Mouse (Mus musculus): ENCODE measurements around the gene Cpne2. TPM values are rescaled to one million over a fixed set of nuclear protein-coding genes. Genes with fewer than 3 reads are reported as not detected.

The Cpne2 gene
- polyA plus RNA-seq, 1 experiment from 2014 or later: 13.6 TPM

DNA sequence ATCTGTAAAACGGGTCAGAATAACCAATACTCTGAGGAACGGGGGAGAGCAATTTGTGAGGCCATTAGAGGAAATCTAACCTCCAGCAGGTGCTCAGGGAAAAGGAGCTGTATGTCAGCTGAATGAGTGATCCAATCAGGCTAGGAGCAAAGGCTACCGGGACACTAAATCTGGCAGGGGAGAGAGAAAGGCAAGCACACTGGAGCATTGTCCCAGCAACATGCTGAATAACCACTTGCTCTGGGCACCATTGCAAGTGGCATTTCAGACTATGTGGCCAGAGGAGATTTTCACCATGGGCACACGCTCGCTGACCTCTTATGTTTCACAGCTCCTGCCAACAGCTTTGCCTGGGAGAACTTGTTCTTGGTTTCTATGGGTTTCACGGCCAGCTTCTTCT lies 49.8 kb downstream of the Cpne2 start:
- H3K9me3 ChIP-seq (ENCODE audit: control insufficient read depth, low read length): no peaks in the 10 kb centered on the region
- peaks cover 92% of the 10 kb centered on the region for H3K36me3 ChIP-seq (ENCODE audit: control insufficient read depth, insufficient read depth, low read length)
- no peak overlapping the region for H3K27ac ChIP-seq (ENCODE audit: low read depth, low read length)
- no peak overlapping the region for H3K4me3 ChIP-seq (ENCODE audit: low read length)
- H3K27me3 ChIP-seq (ENCODE audit: control insufficient read depth, insufficient read depth, low read length): no peaks in the 10 kb centered on the region
- no peak for ATAC-seq (ENCODE audit: low FRiP score, low TSS enrichment)
- WGBS: 92% methylated on average over 6 of the region's 6 CpGs
- H3K4me2 ChIP-seq (replicated peaks; ENCODE audit: low read depth, low read length): no peak overlapping the region
- H3K9ac ChIP-seq (ENCODE audit: low read depth, low read length): no peak overlapping the region
- no peaks in the 10 kb centered on the region for H3K4me1 ChIP-seq (ENCODE audit: control insufficient read depth, insufficient read depth, low read length)

DNA sequence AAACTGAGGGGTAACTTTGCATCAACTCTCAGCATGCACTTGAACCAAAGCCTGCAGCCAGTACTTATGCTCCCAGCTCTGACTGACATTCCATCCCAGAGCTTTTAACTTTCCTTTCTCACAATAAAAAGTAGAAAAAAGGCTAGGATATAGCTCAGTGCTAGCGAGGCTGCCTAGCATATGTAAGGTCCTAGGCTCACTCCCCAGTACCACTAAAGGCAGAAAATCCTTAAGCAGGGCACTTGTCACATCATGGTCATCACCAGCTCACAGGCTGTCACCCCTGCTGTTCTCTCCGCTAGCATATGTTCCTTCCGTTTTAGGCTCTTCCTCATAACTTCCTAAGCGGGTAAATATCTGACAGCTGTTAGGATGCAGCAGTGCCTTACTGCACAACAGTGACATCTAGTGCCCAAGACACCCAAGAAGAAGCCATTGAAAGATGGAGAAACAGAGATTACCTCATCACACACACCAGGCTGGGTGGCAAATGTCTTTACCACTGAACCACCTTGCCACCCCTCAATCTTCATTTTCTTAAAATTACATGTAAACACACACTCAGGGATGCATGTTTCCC lies 51.5 kb downstream of the Cpne2 start:
- Histone ChIP-seq H3K27ac (ENCODE audit: low read depth, low read length) (no peak overlapping the region), H3K27me3 (ENCODE audit: control insufficient read depth, insufficient read depth, low read length) (no peaks in the 10 kb centered on the region), H3K4me1 (ENCODE audit: control insufficient read depth, insufficient read depth, low read length) (no peaks in the 10 kb centered on the region), H3K36me3 (ENCODE audit: control insufficient read depth, insufficient read depth, low read length) (peaks cover 89% of the 10 kb centered on the region), H3K4me2 (replicated peaks; ENCODE audit: low read depth, low read length) (no peak overlapping the region), H3K9ac (ENCODE audit: low read depth, low read length) (no peak overlapping the region), H3K9me3 (ENCODE audit: control insufficient read depth, low read length) (no peaks in the 10 kb centered on the region), H3K4me3 (ENCODE audit: low read length) (no peak overlapping the region)
- no peak for ATAC-seq (ENCODE audit: low FRiP score, low TSS enrichment)
- 56% methylated on average over 4 of the region's 4 CpGs for WGBS

DNA sequence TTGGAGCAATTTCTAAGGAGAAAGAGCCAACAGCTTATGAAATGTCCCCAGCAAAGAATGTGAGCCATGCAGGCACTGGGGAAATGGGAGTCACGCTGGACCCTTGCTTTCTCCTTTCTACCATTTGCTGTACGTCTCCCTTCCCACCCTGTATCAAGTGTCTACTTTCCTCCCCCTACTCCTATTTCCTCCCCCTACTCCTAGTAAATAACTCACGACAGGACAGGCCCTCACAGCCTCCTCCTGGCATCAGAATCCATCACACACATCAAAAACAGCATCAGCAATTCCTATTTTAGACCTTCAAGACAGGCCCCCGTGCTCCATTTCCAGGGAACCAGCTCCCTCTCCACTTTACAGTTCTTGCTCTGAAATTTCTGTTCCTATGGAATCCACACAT lies 58.9 kb downstream of the Cpne2 start:
- WGBS: 27% methylated on average over 4 of the region's 4 CpGs
- Histone ChIP-seq H3K27ac (ENCODE audit: low read depth, low read length) (peak overlapping the region; percentile 55; the same call in 1 of the 2 replicates), H3K9me3 (ENCODE audit: control insufficient read depth, low read length) (no peaks in the 10 kb centered on the region), H3K4me1 (ENCODE audit: control insufficient read depth, insufficient read depth, low read length) (no peaks in the 10 kb centered on the region), H3K9ac (ENCODE audit: low read depth, low read length) (no peak overlapping the region), H3K36me3 (ENCODE audit: control insufficient read depth, insufficient read depth, low read length) (peaks cover 24% of the 10 kb centered on the region; the same call in 1 of the 2 replicates), H3K4me2 (replicated peaks; ENCODE audit: low read depth, low read length) (no peak overlapping the region), H3K4me3 (ENCODE audit: low read length) (no peak overlapping the region), H3K27me3 (ENCODE audit: control insufficient read depth, insufficient read depth, low read length) (no peaks in the 10 kb centered on the region)
- ATAC-seq (ENCODE audit: low FRiP score, low TSS enrichment): peak; percentile 56; the same call in 1 of the 2 replicates

DNA sequence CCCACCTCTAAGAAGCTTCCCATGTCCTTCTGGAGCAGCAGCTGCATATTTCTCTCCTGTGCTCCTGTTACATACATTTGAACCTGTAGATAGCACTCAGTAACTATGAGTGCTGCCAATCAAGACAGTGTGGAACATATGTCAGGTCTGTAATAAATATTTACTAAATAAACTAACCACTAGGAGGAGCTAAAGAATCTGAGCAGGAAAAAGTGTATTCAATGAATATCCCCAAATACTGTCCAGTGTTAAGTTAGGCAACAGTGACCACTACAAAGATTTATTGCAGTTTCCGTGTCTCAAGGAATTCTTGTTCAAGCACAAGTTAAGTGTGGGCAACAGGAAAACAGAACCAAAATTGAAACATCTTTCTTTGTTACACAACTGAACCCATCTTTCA lies 61.4 kb downstream of the Cpne2 start:
- H3K4me1 ChIP-seq (ENCODE audit: control insufficient read depth, insufficient read depth, low read length): no peaks in the 10 kb centered on the region
- WGBS: 24% methylated on average over 1 of the region's 1 CpGs

DNA sequence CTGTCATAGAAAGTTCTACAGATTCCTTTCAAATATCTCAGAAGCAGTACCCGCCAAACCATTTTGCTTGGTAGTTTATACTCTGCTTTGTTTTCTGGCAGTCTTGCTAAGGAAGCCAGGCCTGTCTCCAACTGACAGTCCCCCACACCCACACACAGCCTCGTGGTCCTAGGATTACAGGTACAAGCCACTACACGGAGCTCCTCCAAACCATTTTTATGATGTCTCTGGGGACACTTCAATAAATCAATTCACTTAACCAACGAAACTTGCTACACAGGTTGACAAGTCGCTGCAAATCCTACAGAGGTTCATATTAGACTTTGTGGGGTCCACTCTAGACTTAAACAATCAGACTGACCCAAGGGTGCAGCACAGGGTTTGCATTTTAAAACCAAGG lies 67.7 kb downstream of the Cpne2 start:
- no peak for ATAC-seq (ENCODE audit: low FRiP score, low TSS enrichment)
- no peak overlapping the region for H3K27ac ChIP-seq (ENCODE audit: low read depth, low read length)

More for the DNA sequence above, 61.4 kb downstream of the Cpne2 start:
- H3K9me3 ChIP-seq (ENCODE audit: control insufficient read depth, low read length): no peaks in the 10 kb centered on the region
- H3K4me3 ChIP-seq (ENCODE audit: low read length): no peak overlapping the region
- no peaks in the 10 kb centered on the region for H3K27me3 ChIP-seq (ENCODE audit: control insufficient read depth, insufficient read depth, low read length)
- H3K27ac ChIP-seq (ENCODE audit: low read depth, low read length): no peak overlapping the region
- H3K4me2 ChIP-seq (replicated peaks; ENCODE audit: low read depth, low read length): no peak overlapping the region
- H3K9ac ChIP-seq (ENCODE audit: low read depth, low read length): no peak overlapping the region
- no peak for ATAC-seq (ENCODE audit: low FRiP score, low TSS enrichment)
- H3K36me3 ChIP-seq (ENCODE audit: control insufficient read depth, insufficient read depth, low read length): no peaks in the 10 kb centered on the region; the same call in 1 of the 2 replicates

DNA sequence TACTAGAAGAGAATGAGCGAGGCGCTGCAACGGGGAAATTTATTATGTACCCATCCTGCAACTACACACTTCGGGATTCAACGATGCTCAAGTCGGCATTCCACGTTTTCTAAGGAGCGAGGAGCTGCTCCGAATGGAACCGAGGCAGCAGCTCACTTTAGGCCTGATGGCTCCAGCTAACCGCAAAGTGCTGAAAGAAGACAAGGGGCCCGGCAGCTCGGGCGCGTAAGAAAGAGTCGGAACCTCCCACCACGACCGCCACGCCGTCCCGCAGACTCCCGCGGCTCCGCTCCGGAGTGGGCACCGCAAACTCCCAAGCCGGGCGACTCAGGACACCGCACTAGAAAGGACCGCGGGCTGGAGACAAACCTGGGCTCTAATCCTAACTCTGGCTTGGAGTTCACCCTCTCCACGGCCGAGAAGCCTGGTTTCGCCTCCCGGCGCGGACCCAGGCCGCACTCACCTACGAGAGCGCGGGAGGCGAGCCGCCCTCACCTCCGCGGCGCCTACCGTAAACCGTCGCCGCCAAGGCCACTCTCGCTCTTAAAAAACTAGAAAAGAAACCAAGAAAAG lies 68.3 kb downstream of the Cpne2 start:
- WGBS: under 1% methylated on average over 51 of the region's 51 CpGs
- peak; percentile 30 for ATAC-seq (ENCODE audit: low FRiP score, low TSS enrichment)
- Histone ChIP-seq H3K4me1 (ENCODE audit: control insufficient read depth, insufficient read depth, low read length) (peaks cover 19% of the 10 kb centered on the region), H3K9ac (ENCODE audit: low read depth, low read length) (peak overlapping the region; percentile 84), H3K27ac (ENCODE audit: low read depth, low read length) (peak overlapping the region; percentile 88), H3K9me3 (ENCODE audit: control insufficient read depth, low read length) (no peaks in the 10 kb centered on the region), H3K36me3 (ENCODE audit: control insufficient read depth, insufficient read depth, low read length) (no peaks in the 10 kb centered on the region), H3K4me3 (ENCODE audit: low read length) (peak overlapping the region; percentile 97), H3K4me2 (replicated peaks; ENCODE audit: low read depth, low read length) (peak overlapping the region; percentile 66), H3K27me3 (ENCODE audit: control insufficient read depth, insufficient read depth, low read length) (no peaks in the 10 kb centered on the region)

More for the DNA sequence above, 67.7 kb downstream of the Cpne2 start:
- WGBS: 12% methylated on average over 5 of the region's 5 CpGs
- Histone ChIP-seq H3K9me3 (ENCODE audit: control insufficient read depth, low read length) (no peaks in the 10 kb centered on the region), H3K4me3 (ENCODE audit: low read length) (peak overlapping the region; percentile 97), H3K36me3 (ENCODE audit: control insufficient read depth, insufficient read depth, low read length) (no peaks in the 10 kb centered on the region), H3K4me1 (ENCODE audit: control insufficient read depth, insufficient read depth, low read length) (peaks cover 19% of the 10 kb centered on the region), H3K9ac (ENCODE audit: low read depth, low read length) (peak overlapping the region; percentile 84), H3K27me3 (ENCODE audit: control insufficient read depth, insufficient read depth, low read length) (no peaks in the 10 kb centered on the region), H3K4me2 (replicated peaks; ENCODE audit: low read depth, low read length) (peak overlapping the region; percentile 66)

DNA sequence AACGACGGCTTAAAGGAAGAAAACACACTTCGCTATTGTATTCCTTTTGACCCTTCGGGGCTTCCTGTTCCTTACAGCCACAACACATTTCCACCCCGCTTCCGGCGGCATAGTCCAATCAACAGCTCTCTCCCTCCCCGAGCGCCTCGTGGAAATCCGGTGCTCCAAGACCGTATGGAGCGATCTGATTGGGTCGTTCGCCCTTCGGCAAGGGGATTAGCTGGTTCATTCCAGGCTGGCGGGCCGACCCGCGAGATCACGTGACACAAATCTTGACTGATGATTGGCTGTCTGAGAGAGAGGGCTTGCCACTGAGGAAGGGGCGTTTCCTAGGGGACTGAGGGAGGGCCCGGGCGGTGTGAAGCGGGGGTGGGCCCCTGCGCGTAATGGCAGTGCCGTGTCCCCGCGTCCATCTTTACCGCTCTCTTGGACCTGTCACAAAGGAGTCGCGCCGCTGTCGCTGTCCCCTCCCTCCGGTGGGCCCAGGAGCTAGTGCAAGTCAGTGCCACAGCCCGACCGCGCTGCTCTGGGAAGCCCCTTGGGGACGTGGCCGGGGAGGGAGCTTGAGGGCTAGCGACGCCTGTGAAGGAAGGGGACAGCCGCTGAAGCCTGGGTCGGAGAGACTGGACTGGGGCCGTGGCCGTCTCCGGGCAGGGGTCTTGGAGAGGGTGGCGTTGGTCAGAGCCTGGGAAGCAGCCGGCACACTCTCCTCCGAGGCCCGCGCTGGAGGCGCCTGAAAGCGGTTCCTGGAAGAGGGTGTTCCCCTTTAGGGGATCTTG lies 69.0 kb downstream of the Cpne2 start, which contains the start of the genes Rspry1 and Fam192a:
Rspry1 (plus strand) TSS at position 331 of the 779 bp plus-strand sequence.
Fam192a (minus strand) TSS at position 391 of the 779 bp plus-strand sequence.
- Histone ChIP-seq H3K27ac (ENCODE audit: low read depth, low read length) (peak within 1 kb of the TSS; percentile 88), H3K4me3 (ENCODE audit: low read length) (peak within 1 kb of the TSS; percentile 97), H3K9ac (ENCODE audit: low read depth, low read length) (peak within 1 kb of the TSS; percentile 95), H3K9me3 (ENCODE audit: control insufficient read depth, low read length) (no peaks in the 10 kb centered on the region), H3K27me3 (ENCODE audit: control insufficient read depth, insufficient read depth, low read length) (no peaks in the 10 kb centered on the region), H3K4me1 (ENCODE audit: control insufficient read depth, insufficient read depth, low read length) (peaks cover 19% of the 10 kb centered on the region), H3K4me2 (replicated peaks; ENCODE audit: low read depth, low read length) (peak within 1 kb of the TSS; percentile 89), H3K36me3 (ENCODE audit: control insufficient read depth, insufficient read depth, low read length) (no peaks in the 10 kb centered on the region)
- under 1% methylated on average over 55 of the region's 55 CpGs for WGBS
- peak; percentile 100 for ATAC-seq (ENCODE audit: low FRiP score, low TSS enrichment)

DNA sequence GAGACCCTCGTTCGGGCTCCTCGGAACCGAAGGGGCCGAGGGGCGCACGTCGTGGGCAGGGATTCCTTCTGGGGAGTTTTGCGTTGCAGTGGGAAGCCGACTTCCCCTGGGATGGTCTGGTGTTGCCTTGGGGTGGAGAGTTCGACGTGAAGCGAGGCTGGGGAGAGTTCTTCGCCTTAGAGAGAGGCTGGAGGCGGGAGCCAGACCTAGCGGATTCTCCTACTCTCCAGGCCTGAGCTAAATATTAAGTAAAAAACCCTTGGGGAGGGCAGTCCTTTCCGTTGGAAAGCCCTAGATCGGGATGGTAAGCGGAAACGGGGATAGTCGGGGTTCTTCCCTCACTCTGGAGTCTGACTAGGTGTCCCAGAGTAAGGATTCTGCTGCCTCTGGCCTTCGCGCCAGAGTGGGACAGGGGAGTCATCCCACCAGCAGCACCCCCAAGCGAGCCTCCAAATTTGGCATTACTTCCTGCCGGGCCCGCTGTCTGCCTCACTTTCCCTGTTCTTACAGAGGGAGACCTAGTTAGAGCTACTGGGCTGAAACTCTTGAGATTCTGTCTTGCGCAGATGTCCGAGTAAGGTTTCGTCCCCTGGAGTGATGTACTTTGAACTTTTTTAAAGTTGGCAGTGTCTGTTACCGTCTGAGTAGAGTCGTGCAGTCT lies 69.8 kb downstream of the Cpne2 start:
- Histone ChIP-seq H3K9ac (ENCODE audit: low read depth, low read length) (peak overlapping the region; percentile 95), H3K27me3 (ENCODE audit: control insufficient read depth, insufficient read depth, low read length) (no peaks in the 10 kb centered on the region), H3K4me3 (ENCODE audit: low read length) (peak overlapping the region; percentile 97), H3K4me1 (ENCODE audit: control insufficient read depth, insufficient read depth, low read length) (peaks cover 19% of the 10 kb centered on the region), H3K27ac (ENCODE audit: low read depth, low read length) (peak overlapping the region; percentile 80), H3K9me3 (ENCODE audit: control insufficient read depth, low read length) (no peaks in the 10 kb centered on the region), H3K4me2 (replicated peaks; ENCODE audit: low read depth, low read length) (peak overlapping the region; percentile 89), H3K36me3 (ENCODE audit: control insufficient read depth, insufficient read depth, low read length) (no peaks in the 10 kb centered on the region)
- peak; percentile 9; the same call in 1 of the 2 replicates for ATAC-seq (ENCODE audit: low FRiP score, low TSS enrichment)
- WGBS: 1% methylated on average over 31 of the region's 31 CpGs
